Mouse (Mus musculus): ENCODE data around the gene Calm2. TPM values are rescaled to one million over a fixed set of nuclear protein-coding genes. Genes with fewer than 3 reads are reported as not detected.

Gene Calm2
- polyA plus RNA-seq, 1 experiment from 2014 or later: 619 TPM

DNA sequence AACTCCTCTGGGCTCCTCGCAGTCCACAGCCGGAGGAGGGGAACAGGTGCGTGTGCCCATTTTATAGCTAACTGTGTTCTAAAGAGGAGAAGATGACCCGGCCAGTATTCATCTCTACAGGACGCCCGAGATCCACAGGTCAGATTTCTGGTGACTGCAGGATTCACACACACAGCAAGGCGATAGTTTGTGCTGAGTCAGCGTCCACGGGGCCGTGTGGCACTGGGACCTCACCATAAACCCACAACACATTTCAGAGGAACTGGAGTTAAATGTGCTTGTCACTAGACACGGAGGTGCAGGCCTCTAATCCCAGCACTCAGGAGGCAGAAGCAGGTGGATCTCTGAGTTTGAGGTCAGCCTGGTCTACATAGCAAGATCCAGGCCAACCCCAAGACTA is 44.3 kb downstream of the Calm2 start:
- WGBS: 84% methylated on average over 11 of the region's 11 CpGs
- Histone ChIP-seq H3K9me3 (replicated peaks) (no peaks in the 10 kb centered on the region), H3K4me2 (no peak overlapping the region), H3K4me3 (no peak overlapping the region), H3K9ac (no peak overlapping the region), H3K27me3 (replicated peaks) (no peaks in the 10 kb centered on the region), H3K36me3 (no peaks in the 10 kb centered on the region), H3K27ac (ENCODE audit: poor library complexity, severe bottlenecking) (no peak overlapping the region), H3K4me1 (replicated peaks) (no peaks in the 10 kb centered on the region)
- ATAC-seq (ENCODE audit: insufficient number of reproducible peaks, low FRiP score): no peak

GRCm38 (mm10) chr17:87397088-87397487 is 49.6 kb downstream of the Calm2 start:
- Histone ChIP-seq H3K9ac (no peak overlapping the region), H3K36me3 (no peaks in the 10 kb centered on the region), H3K27ac (ENCODE audit: poor library complexity, severe bottlenecking) (no peak overlapping the region), H3K9me3 (replicated peaks) (no peaks in the 10 kb centered on the region), H3K4me2 (no peak overlapping the region), H3K27me3 (replicated peaks) (no peaks in the 10 kb centered on the region), H3K4me1 (replicated peaks) (peaks cover 5% of the 10 kb centered on the region; the same call in 1 of the 2 replicates), H3K4me3 (no peak overlapping the region)
- WGBS: 83% methylated on average over 11 of the region's 11 CpGs
- ATAC-seq (ENCODE audit: insufficient number of reproducible peaks, low FRiP score): no peak

- H3K27ac ChIP-seq (ENCODE audit: poor library complexity, severe bottlenecking): no peak overlapping the region
- peak; percentile 51 for ATAC-seq (ENCODE audit: insufficient number of reproducible peaks, low FRiP score)
- no peaks in the 10 kb centered on the region for H3K9me3 ChIP-seq (replicated peaks)
- H3K4me3 ChIP-seq: no peak overlapping the region
- H3K4me1 ChIP-seq (replicated peaks): peaks cover 18% of the 10 kb centered on the region
- WGBS: 65% methylated on average over 7 of the region's 7 CpGs
- no peaks in the 10 kb centered on the region for H3K36me3 ChIP-seq
- H3K27me3 ChIP-seq (replicated peaks): no peaks in the 10 kb centered on the region
- no peak overlapping the region for H3K9ac ChIP-seq
- H3K4me2 ChIP-seq: no peak overlapping the region
These were observed 55.5 kb downstream of the Calm2 start for GRCm38 (mm10) chr17:87391242-87391641.

DNA sequence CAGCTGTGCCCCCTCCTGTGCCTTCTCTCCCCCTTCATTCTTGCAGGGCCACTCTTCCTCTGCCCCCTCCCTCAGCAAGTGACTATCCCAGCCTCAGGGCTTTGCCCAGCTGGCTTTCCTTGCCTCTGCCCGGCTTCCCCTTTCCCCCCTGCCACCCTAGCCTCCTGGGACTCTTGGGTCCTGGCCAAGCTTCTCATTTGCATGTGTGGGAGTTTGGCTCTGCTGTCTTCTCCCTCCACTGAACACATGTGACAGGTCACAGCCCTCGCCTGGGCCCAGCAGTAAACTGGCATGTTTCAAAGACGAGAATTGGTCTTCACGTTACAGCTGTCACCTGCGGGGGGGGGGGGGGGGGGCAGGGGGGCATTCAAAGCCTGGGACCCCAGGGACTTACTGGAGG is 59.7 kb downstream of the Calm2 start:
- 28% methylated on average over 5 of the region's 5 CpGs for WGBS
- H3K36me3 ChIP-seq: no peaks in the 10 kb centered on the region
- peaks cover 15% of the 10 kb centered on the region for H3K4me1 ChIP-seq (replicated peaks)
- no peaks in the 10 kb centered on the region for H3K9me3 ChIP-seq (replicated peaks)
- ATAC-seq (ENCODE audit: insufficient number of reproducible peaks, low FRiP score): peak; percentile 56; the same call in 1 of the 2 replicates
- no peak overlapping the region for H3K27ac ChIP-seq (ENCODE audit: poor library complexity, severe bottlenecking)
- H3K4me3 ChIP-seq: no peak overlapping the region
- H3K27me3 ChIP-seq (replicated peaks): no peaks in the 10 kb centered on the region
- no peak overlapping the region; the same call in 1 of the 2 replicates for H3K4me2 ChIP-seq
- no peak overlapping the region for H3K9ac ChIP-seq

- H3K27ac ChIP-seq (ENCODE audit: poor library complexity, severe bottlenecking): no peak overlapping the region
- no peak overlapping the region for H3K4me2 ChIP-seq
- no peaks in the 10 kb centered on the region for H3K27me3 ChIP-seq (replicated peaks)
- no peak overlapping the region for H3K9ac ChIP-seq
- WGBS: 77% methylated on average over 3 of the region's 3 CpGs
- no peak overlapping the region for H3K4me3 ChIP-seq
- H3K4me1 ChIP-seq (replicated peaks): peaks cover 8% of the 10 kb centered on the region
- ATAC-seq (ENCODE audit: insufficient number of reproducible peaks, low FRiP score): no peak
- no peaks in the 10 kb centered on the region for H3K9me3 ChIP-seq (replicated peaks)
- H3K36me3 ChIP-seq: no peaks in the 10 kb centered on the region
These were observed 60.9 kb downstream of the Calm2 start for GRCm38 (mm10) chr17:87385835-87386234.

Other genes with a start within 250 kb of the Calm2 start
- gene Mcfd2, start 181.0 kb downstream of the Calm2 start, polyA plus RNA-seq (2016; fragmentation: Nextera tagmentation; extraction: Ambion mirVana): 68.8 and 70.8 TPM in 2 replicates
- 2.4 and 3.2 TPM in 2 replicates for gene Ttc7, start 164.0 kb downstream of the Calm2 start, polyA plus RNA-seq (2016; fragmentation: Nextera tagmentation; extraction: Ambion mirVana)
- not detected in 2 replicates for gene Stpg4, start 19.2 kb downstream of the Calm2 start, polyA plus RNA-seq (2016; fragmentation: Nextera tagmentation; extraction: Ambion mirVana)
- gene Epcam, start 189.0 kb upstream of the Calm2 start, polyA plus RNA-seq (2016; fragmentation: Nextera tagmentation; extraction: Ambion mirVana): 2.9 and 3.9 TPM in 2 replicates
- 49.0 and 51.6 TPM in 2 replicates for gene Msh2, start 225.4 kb upstream of the Calm2 start, polyA plus RNA-seq (2016; fragmentation: Nextera tagmentation; extraction: Ambion mirVana)